Mouse (Mus musculus): ENCODE measurements around the gene Gm7030. TPM values are rescaled to one million over a fixed set of nuclear protein-coding genes. Genes with fewer than 3 reads are reported as not detected.
"Not testable (repeated sequence)": the region's sequence is repeated elsewhere in the genome, so short reads cannot be mapped to it uniquely, and the experiment has no call there.

Gene Gm7030
- not detected for total RNA-seq (2021)
- long read RNA-seq, experiment 1: 0 reads
- long read RNA-seq, experiment 2: 0 reads

- DNase-seq: peak; percentile 8
These were observed at the start of gene Gm7030 for GRCm38 (mm10) chr17:36128968-36129817. Gene Gm7030, minus strand, starts transcription at chr17:36129425.

- not testable (repeated sequence) for DNase-seq
These were observed 49.7 kb upstream of the Gm7030 start for GRCm38 (mm10) chr17:36178938-36179337.

GRCm38 (mm10) chr17:36176132-36176531, 46.9 kb upstream of the Gm7030 start:
- not testable (repeated sequence) for DNase-seq

- DNase-seq: no peak
These were observed 41.1 kb upstream of the Gm7030 start for GRCm38 (mm10) chr17:36170287-36170814.

- DNase-seq: no peak
These were observed 40.5 kb upstream of the Gm7030 start for GRCm38 (mm10) chr17:36169753-36170152.

- DNase-seq: not testable (repeated sequence)
These were observed 39.9 kb upstream of the Gm7030 start for GRCm38 (mm10) chr17:36169094-36169493.

GRCm38 (mm10) chr17:36168039-36168652, 38.9 kb upstream of the Gm7030 start, which contains the start of gene Gm8909:
Gene Gm8909, minus strand, starts transcription at chr17:36168537.
- no peak for DNase-seq

DNA sequence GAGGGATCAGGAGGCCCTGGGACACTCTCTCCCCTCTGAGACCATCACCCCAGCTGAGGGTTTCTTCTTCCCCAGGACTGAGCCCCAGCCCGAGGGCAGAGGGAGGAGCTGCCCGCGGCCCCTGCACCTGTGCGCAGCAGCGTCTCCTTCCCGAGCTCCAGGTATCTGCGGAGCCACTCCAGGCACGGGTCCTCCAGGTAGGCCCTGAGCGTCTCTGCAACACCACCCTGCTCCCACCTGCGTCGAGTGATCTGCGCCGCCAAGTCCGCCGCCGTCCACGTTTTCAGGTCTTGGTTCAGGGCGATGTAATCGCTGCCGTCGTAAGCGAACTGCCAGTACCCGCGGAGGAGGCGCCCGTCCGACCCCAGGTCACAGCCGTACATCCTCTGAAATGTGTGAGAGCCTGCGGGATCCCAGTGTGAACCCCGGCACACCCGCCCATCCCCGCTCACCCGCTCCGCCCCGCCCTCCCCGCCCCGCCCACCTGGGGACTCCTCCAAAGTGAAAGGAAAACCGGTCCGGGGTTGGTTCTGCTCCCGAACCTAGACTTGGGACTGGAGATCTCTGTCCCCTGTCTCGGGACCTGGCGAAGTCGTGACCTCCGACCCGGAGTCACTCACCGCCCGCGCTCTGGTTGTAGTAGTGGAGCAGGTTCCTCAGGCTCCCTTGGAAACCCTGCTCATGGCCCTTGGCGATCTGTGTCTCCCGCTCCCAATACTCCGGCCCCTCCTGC, 38.2 kb upstream of the Gm7030 start:
- DNase-seq: no peak

GRCm38 (mm10) chr17:36166901-36167300, 37.7 kb upstream of the Gm7030 start:
- not testable (repeated sequence) for DNase-seq

- no peak for DNase-seq
These were observed 32.2 kb upstream of the Gm7030 start for GRCm38 (mm10) chr17:36161129-36162051.

DNA sequence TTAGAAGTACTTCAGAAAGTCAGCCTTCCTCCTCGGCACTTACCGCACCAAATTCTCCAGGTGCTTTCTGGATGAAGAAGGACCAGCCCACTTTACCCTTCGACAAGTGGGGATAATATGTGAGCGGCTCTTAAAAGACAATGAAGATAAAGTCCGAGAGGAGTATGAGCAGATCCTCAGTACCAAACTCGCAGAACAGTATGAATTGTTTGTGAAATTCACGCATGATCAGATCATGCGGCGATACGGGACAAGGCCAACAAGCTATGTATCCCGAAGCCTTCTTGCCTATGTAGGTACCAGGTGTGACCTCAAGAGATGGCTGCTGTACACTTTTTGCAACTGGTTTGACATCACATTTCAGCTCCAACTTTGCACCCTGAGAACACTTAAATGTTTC, 29.0 kb upstream of the Gm7030 start:
- not testable (repeated sequence) for DNase-seq

DNA sequence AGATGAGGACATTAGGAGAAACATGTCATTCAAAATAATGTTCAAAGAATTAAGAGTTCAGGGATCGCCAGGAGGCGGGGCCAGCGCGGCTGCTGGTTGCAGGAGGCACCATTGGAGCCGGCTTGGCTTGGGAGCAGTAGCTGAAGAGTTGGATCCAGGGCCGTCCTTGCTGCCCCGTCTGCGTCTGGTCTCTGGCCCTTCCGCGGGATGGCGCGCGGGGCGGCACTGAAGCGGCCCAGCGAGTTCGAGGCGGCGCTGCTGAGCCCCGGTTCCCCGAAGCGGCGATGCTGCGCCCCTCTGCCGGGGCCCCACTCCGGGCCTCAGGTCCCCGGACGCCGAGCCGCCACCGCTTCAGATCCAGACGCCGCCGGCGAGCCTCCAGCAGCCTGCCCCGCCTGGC, 28.6 kb upstream of the Gm7030 start:
- not testable (repeated sequence) for DNase-seq

DNA sequence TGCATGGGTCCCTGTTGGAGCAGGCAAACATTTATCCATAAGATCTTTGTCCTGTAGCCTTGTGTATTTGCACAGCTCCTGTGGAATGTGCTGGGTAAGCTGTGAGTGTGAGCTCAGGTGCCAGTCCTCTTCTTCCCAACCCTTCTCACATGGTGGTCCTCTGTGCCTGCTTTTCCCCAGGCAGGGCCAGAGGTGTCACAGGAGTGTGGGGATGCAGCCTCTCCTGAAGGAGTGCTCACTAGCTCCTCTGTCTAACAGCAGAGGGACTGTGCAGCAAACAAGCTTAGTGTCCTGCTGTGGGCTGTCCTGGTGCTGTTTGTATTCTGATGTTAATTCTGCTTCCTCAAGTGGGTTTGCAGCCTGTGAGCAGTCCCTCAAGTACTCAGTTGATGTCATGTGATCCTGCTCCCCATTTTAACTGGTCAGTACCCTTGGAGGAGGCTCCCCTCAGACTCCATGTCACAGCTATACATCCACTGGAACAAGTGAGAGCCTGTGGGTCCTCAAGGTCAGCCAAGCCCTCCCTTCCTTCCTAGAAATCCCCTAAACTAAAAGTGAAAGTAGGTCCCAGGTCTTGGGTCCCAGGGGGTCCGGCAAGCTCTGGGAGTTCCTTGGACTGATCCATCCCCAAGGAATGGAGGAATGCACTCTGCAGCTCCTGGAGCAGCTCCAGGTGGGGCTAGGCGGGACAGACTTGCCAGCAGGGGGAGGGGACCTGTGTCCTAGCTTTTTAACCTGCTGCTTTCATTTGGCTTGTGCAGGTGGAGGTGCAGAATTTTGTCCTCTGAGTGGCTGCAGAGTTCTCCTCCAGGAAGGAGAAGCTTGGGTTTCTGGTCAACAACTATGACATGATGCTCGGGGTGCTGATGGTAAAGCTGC, 25.3 kb upstream of the Gm7030 start:
- DNase-seq: no peak

GRCm38 (mm10) chr17:36151200-36151599, 22.0 kb upstream of the Gm7030 start:
- DNase-seq: not testable (repeated sequence)

DNA sequence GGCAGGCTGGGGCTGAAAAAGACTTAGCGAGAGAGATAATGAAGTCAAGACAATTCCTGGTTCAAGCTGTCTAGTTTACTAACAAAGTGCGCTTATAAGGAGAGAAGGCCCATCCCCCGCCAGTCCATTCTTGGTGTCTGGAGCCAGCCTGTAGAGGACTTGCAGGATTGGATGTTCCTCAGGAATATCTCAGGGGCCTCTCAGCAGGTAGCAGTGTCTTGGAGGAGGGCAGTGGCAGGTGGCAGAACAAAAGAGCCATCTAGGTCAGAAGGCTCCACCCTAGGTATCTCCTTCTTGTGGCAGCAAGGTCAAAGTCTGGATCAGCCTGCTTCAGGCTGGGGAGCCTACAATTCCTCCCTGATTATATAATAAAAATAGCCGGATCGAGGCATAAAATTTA, 19.2 kb upstream of the Gm7030 start:
- DNase-seq: not testable (repeated sequence)

DNA sequence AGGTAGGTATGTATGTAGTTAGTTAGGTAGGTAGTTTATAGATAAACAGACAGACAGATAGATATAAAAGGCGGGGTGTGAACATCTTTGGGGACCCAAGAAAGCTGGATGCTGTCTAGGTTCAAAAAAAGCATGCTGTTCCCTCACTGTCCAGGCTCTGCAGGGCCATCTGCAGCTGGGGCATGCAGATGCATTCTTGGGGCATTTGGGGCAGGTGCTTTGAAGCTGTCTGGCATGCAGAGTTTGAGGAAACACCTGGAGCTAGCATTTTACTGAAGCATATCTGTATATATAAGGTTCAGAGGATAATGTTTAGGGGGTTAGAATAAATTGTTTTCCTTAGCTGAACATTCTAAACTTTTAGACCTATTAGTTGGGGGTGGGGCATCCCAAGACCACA, 17.7 kb upstream of the Gm7030 start:
- not testable (repeated sequence) for DNase-seq

DNA sequence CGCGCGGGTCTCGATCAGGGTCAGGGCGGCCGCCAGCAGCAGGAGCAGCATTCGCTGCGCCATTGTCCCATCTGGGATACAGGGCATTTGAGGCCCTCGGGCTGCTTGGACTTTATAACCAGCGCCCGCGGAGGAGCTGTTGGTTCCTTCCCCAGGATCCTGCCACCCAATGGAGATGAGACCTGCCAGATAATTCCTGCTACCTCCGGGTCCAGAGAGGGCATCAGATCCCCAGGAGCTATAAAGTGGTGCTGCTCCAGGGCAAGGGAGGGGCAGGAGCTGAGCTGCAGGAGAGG, 16.6 kb upstream of the Gm7030 start:
- not testable (repeated sequence) for DNase-seq

DNA sequence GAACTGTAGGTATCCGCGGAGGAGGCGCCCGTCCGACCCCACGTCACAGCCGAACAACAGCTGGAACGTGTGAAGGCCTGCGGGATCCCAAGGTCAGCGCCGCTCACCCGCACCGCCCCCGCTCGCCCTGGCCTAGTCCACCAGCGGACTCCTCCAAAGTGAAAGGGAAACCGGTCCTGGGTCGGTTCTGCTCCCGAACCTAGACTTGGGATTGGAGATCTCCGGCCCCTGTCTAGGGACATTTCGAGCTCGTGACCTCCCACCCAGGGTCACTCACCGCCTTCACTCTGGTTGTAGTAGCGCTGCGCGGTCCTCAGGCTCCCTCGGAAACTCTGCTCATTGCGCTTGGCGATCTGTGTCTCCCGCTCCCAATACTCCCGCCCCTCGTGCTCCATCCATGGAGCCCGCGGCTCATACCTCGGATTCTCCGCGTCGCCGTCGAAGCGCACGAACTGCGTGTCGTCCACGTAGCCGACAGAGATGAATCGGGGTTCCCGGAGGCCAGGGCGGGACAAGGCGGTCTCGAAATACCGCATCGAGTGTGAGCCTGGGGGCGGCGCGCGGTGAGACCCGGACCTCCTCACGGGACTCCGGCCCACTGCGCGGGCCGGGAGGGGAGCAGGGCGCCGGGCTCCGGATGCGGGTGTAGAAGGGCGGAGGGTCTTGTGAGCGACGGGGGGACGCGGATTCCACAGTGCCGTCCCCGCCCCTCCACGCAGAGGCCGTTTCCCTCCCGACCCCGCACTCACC, 16.1 kb upstream of the Gm7030 start:
- no peak for DNase-seq

- not testable (repeated sequence) for DNase-seq
These were observed 7.1 kb upstream of the Gm7030 start for GRCm38 (mm10) chr17:36136299-36136848.
